Mouse (Mus musculus): ENCODE results near the gene Junb.
A peak's percentile ranks its signal among the peaks of the same experiment; 100 is the strongest.

- no peak for TF ChIP-seq CTCF (IDR thresholded peaks at IDR 0.05; ENCODE audit: low read depth)
- TF ChIP-seq EP300 (IDR thresholded peaks at IDR 0.05; ENCODE audit: low read depth), result peak; percentile 48; the same call in 1 of the 2 replicates
Measured at GRCm38 (mm10) chr8:84969241-84970134, 9.0 kb downstream of the Junb start, which contains the start of the genes Gm49661, Prdx2 and Rnaseh2a.

Data from liver, postnatal 0 days (tissue).